ENCODE assay signal across 9 mouse cellular contexts in genomic region chr2:33754980-33755632, GRCm38 (mm10).
DNase-seq lines count a peak whose midpoint lies in the region; ATAC-seq and TF ChIP-seq lines count a peak whose summit lies in the region.
"Had no signal": no experiment of that assay in that cellular context is flagged by ENCODE, and none has a peak within 500 bp of the region (broad histone marks: within the 10 kb centered on the region; RNA-seq: fewer than 3 reads in every experiment).

No protein-coding gene starts in this region.

- no peak for TF ChIP-seq POLR2A in olfactory bulb, adult 2 months (IDR thresholded peaks at IDR 0.05; ENCODE audit: insufficient read depth, low read depth, low read length)

- H3K9ac ChIP-seq in heart, embryonic 12.5 days: no peak overlapping the region
- H3K9ac ChIP-seq in hindbrain, embryonic 14.5 days: no peak overlapping the region; the same call in 1 of the 2 replicates

- H3K4me2 ChIP-seq in heart, embryonic 12.5 days: no peak overlapping the region
- no peak overlapping the region for H3K4me2 ChIP-seq in hindbrain, embryonic 14.5 days (replicated peaks)

- WGBS in heart, embryonic 12.5 days: 54% methylated on average over 7 of the region's 7 CpGs
- WGBS in hindbrain, embryonic 14.5 days: 57% methylated on average over 7 of the region's 7 CpGs
- WGBS in olfactory bulb, adult 2 months: 55% methylated on average over 7 of the region's 7 CpGs

- no peaks in the 10 kb centered on the region for H3K36me3 ChIP-seq in heart, embryonic 12.5 days
- H3K36me3 ChIP-seq in hindbrain, embryonic 14.5 days (replicated peaks; ENCODE audit: control insufficient read depth, insufficient read depth): peaks cover 11% of the 10 kb centered on the region

- H3K27me3 ChIP-seq in heart, embryonic 12.5 days (replicated peaks): no peaks in the 10 kb centered on the region
- H3K27me3 ChIP-seq in hindbrain, embryonic 14.5 days (ENCODE audit: control insufficient read depth, insufficient read depth, low read length): no peaks in the 10 kb centered on the region
- H3K27me3 ChIP-seq: CH12.LX had no signal

- no peak overlapping the region for H3K4me3 ChIP-seq in heart, embryonic 12.5 days
- H3K4me3 ChIP-seq in hindbrain, embryonic 14.5 days (replicated peaks; ENCODE audit: low read length): no peak overlapping the region
- no peak overlapping the region for H3K4me3 ChIP-seq in olfactory bulb, adult 2 months (ENCODE audit: insufficient read depth, low read depth, low read length)

- ATAC-seq in heart, embryonic 12.5 days (ENCODE audit: insufficient number of reproducible peaks, low FRiP score): no peak
- ATAC-seq in hindbrain, embryonic 14.5 days (ENCODE audit: low FRiP score): no peak

- TF ChIP-seq CTCF in olfactory bulb, adult 2 months (IDR thresholded peaks at IDR 0.05; ENCODE audit: insufficient read depth, low read depth, low read length): no peak

- no peaks in the 10 kb centered on the region for H3K9me3 ChIP-seq in heart, embryonic 12.5 days (replicated peaks)
- no peaks in the 10 kb centered on the region for H3K9me3 ChIP-seq in hindbrain, embryonic 14.5 days (ENCODE audit: control insufficient read depth, low read length)

- H3K4me1 ChIP-seq in heart, embryonic 12.5 days (replicated peaks): peaks cover 30% of the 10 kb centered on the region
- H3K4me1 ChIP-seq in hindbrain, embryonic 14.5 days (replicated peaks; ENCODE audit: control insufficient read depth, insufficient read depth, low read length): peaks cover 54% of the 10 kb centered on the region
- peaks cover 66% of the 10 kb centered on the region for H3K4me1 ChIP-seq in olfactory bulb, adult 2 months (ENCODE audit: control insufficient read depth, insufficient read depth, low read length)

- no peak overlapping the region for H3K27ac ChIP-seq in heart, embryonic 12.5 days (ENCODE audit: poor library complexity, severe bottlenecking)
- peak overlapping the region; percentile 80 for H3K27ac ChIP-seq in hindbrain, embryonic 14.5 days
- H3K27ac ChIP-seq in olfactory bulb, adult 2 months (ENCODE audit: insufficient read depth, low read depth, low read length): peak overlapping the region; percentile 23

- DNase-seq in heart, adult 18-20 months: peak; percentile 33 to 38
- peak; percentile 24 for DNase-seq in thymus, postnatal 0 days (ENCODE audit: low spot score)
- DNase-seq in thymus, postnatal 10 days (ENCODE audit: low spot score in 2 of 2): no peak
- DNase-seq in hindbrain, embryonic 14.5 days (ENCODE audit: low spot score): no peak
- no peak for DNase-seq in adrenal gland, adult (ENCODE audit: inconsistent age in 2 of 2, low spot score in 1 of 2)
- no peak for DNase-seq in kidney, adult 8-10 months

Comparison
In these comparisons a context has a peak if more than half of its experiments do, and no peak if none do; other contexts are left out.
1. DNase-seq: peak in heart, adult 18-20 months (2 of 2) and thymus, postnatal 0 days (single experiment); none in thymus, postnatal 10 days (0 of 2), hindbrain, embryonic 14.5 days (single experiment), adrenal gland, adult (0 of 2) and kidney, adult 8-10 months (0 of 2).